In the genomic region with DNA sequence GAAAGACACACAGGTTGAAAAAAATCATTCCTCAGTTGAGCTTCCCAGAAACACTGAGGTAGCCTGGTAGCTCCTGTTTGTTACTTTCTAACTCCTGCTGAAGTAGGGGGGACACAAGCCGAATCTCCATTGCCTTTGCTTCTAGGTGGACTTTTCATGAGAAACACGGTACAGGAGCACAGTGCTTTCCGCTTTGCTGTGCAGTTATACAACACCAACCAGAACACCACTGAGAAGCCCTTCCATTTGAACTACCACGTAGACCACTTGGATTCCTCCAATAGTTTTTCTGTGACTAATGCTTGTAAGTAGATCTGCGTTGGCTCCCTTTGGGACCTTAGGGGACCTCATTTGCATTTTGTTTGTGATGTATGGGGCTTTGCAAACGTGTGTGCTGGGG, we compare ENCODE assay signal across 8 mouse cellular contexts. TPM values are rescaled to one million over a fixed set of nuclear protein-coding genes. Genes with fewer than 3 reads are reported as not detected.
A peak's percentile ranks its signal among the peaks of the same experiment; 100 is the strongest.
DNase-seq lines count a peak whose midpoint lies in the region; ATAC-seq and TF ChIP-seq lines count a peak whose summit lies in the region.

No protein-coding gene starts in this region.

- peak; percentile 15 for DNase-seq in kidney, adult 9 months
- DNase-seq in kidney, adult 8-10 months: no peak
- no peak for DNase-seq in spleen, postnatal 4 days (ENCODE audit: low spot score in 2 of 2)
- DNase-seq in thymus, postnatal 36 days: no peak
- DNase-seq in cerebellum, postnatal 25 days: no peak

- no peak for TF ChIP-seq POLR2A in cortical plate, adult 2 months (IDR thresholded peaks at IDR 0.05; ENCODE audit: extremely low read depth, insufficient read depth, low read length)

- peaks cover 1% of the 10 kb centered on the region for H3K4me1 ChIP-seq in cortical plate, adult 2 months (ENCODE audit: control insufficient read depth, insufficient read depth, low read length)
- 0 out of 2 replicates have a peak, but pooled peaks cover 5% of the 10 kb centered on the region for H3K4me1 ChIP-seq in hindbrain, embryonic 15.5 days (replicated peaks)
- no peaks in the 10 kb centered on the region; the same call in 1 of the 2 replicates for H3K4me1 ChIP-seq in midbrain, embryonic 15.5 days

- peak overlapping the region; percentile 89 for H3K27ac ChIP-seq in cortical plate, adult 2 months (ENCODE audit: insufficient read depth, low read length)
- no peak overlapping the region; the same call in 1 of the 2 replicates for H3K27ac ChIP-seq in hindbrain, embryonic 15.5 days (replicated peaks)
- H3K27ac ChIP-seq in midbrain, embryonic 15.5 days: no peak overlapping the region

- H3K36me3 ChIP-seq in hindbrain, embryonic 15.5 days: no peaks in the 10 kb centered on the region
- no peaks in the 10 kb centered on the region for H3K36me3 ChIP-seq in midbrain, embryonic 15.5 days (replicated peaks)

- H3K4me3 ChIP-seq in cortical plate, adult 2 months (ENCODE audit: insufficient read depth, low read length): peak overlapping the region; percentile 99
- H3K4me3 ChIP-seq in hindbrain, embryonic 15.5 days: peak overlapping the region; percentile 49
- H3K4me3 ChIP-seq in midbrain, embryonic 15.5 days: peak overlapping the region; percentile 50

- peak overlapping the region; percentile 66 for H3K4me2 ChIP-seq in hindbrain, embryonic 15.5 days
- H3K4me2 ChIP-seq in midbrain, embryonic 15.5 days: peak overlapping the region; percentile 55

- H3K9ac ChIP-seq in hindbrain, embryonic 15.5 days: 0 out of 2 replicates have a peak overlapping the region, but pooled peaks have one; percentile 49
- H3K9ac ChIP-seq in midbrain, embryonic 15.5 days: no peak overlapping the region

- no peaks in the 10 kb centered on the region for H3K27me3 ChIP-seq in hindbrain, embryonic 15.5 days
- H3K27me3 ChIP-seq in midbrain, embryonic 15.5 days (replicated peaks): no peaks in the 10 kb centered on the region

- 17% methylated on average over 6 of the region's 6 CpGs for WGBS in hindbrain, embryonic 15.5 days
- WGBS in midbrain, embryonic 15.5 days: 16% methylated on average over 6 of the region's 6 CpGs

- ATAC-seq in hindbrain, embryonic 15.5 days (ENCODE audit: low FRiP score, low read depth): no peak
- ATAC-seq in midbrain, embryonic 15.5 days (replicated peaks): no peak

- no peaks in the 10 kb centered on the region for H3K9me3 ChIP-seq in hindbrain, embryonic 15.5 days
- H3K9me3 ChIP-seq in midbrain, embryonic 15.5 days: no peaks in the 10 kb centered on the region

- no peak for TF ChIP-seq CTCF in cortical plate, adult 2 months (IDR thresholded peaks at IDR 0.05; ENCODE audit: extremely low read depth, insufficient read depth, low read length)

RNA-seq across cellular contexts. Expression of gene Gria3, which starts 2.0 kb away (rescaled TPM):
- polyA plus RNA-seq in cortical plate, adult 2 months (2012; rRNA removed): 125 and 136 TPM in 2 replicates
- 16.6 and 17.5 TPM in 2 replicates for polyA plus RNA-seq in hindbrain, embryonic 15.5 days (2015; fragmentation: Nextera tagmentation; extraction: Ambion mirVana)
- 17.8 and 22.2 TPM in 2 replicates for polyA plus RNA-seq in midbrain, embryonic 15.5 days (2015; fragmentation: Nextera tagmentation; extraction: Ambion mirVana)

Comparison
In these comparisons a context has a peak if more than half of its experiments do, and no peak if none do; other contexts are left out.
1. H3K4me3 ChIP-seq: peak in every context shown above with its lines; median percentile 99 in cortical plate, adult 2 months; 50 in midbrain, embryonic 15.5 days; 49 in hindbrain, embryonic 15.5 days.